Mouse (Mus musculus) midbrain, embryonic 16.5 days (tissue): ENCODE results near the gene Slc23a4. TPM values are rescaled to one million over a fixed set of nuclear protein-coding genes. Genes with fewer than 3 reads are reported as not detected.
A peak's percentile ranks its signal among the peaks of the same experiment; 100 is the strongest.

Experiments
- ATAC-seq: fragments of 200-750 bp; cut with Nextera tagmentation; 2 replicates; pipeline ENCODE4 v1.8.0; 2017; ENCODE audit warnings: moderate TSS enrichment
- H3K27ac ChIP-seq: fragments of 300-500 bp; sonication (generic); 2 replicates; pipeline ENCODE4 v1.5.1; 2014; ENCODE audit warnings: mild to moderate bottlenecking, low read length, mixed read lengths
- H3K27me3 ChIP-seq: fragments of 300-500 bp; sonication (generic); 2 replicates; pipeline ENCODE4 v1.6.1; 2014; ENCODE audit warnings: low read depth, low read length, mixed read lengths; ENCODE audit not compliant: control insufficient read depth, insufficient read depth
- H3K36me3 ChIP-seq: fragments of 300-500 bp; sonication (generic); 2 replicates; pipeline ENCODE4 v1.6.1; 2014; ENCODE audit warnings: mild to moderate bottlenecking, low read length, moderate library complexity, mixed read lengths; ENCODE audit not compliant: control insufficient read depth, insufficient read depth
- H3K4me1 ChIP-seq: fragments of 300-500 bp; sonication (generic); 2 replicates; pipeline ENCODE4 v1.6.1; 2014; ENCODE audit warnings: mild to moderate bottlenecking, low read length, mixed read lengths; ENCODE audit not compliant: control insufficient read depth, insufficient read depth
- H3K4me2 ChIP-seq: fragments of 300-500 bp; sonication (generic); 2 replicates; pipeline ENCODE4 v1.6.1; 2014; ENCODE audit warnings: mild to moderate bottlenecking, low read length, mixed read lengths
- H3K4me3 ChIP-seq: fragments of 300-500 bp; sonication (generic); 2 replicates; pipeline ENCODE4 v1.5.1; 2014; ENCODE audit warnings: low read depth, mild to moderate bottlenecking, low read length, moderate library complexity, mixed read lengths
- H3K9ac ChIP-seq: fragments of 300-500 bp; sonication (generic); 2 replicates; pipeline ENCODE4 v1.6.1; 2014; ENCODE audit warnings: low read depth, low read length, mixed read lengths
- H3K9me3 ChIP-seq: fragments of 300-500 bp; sonication (generic); replicated peaks from 2 replicates; pipeline ENCODE4 v1.6.1; 2014; ENCODE audit warnings: mild to moderate bottlenecking, low read length, mixed read lengths; ENCODE audit not compliant: control insufficient read depth, poor library complexity, severe bottlenecking
- WGBS: fragments of 180-500 bp; shearing (Covaris S2); extraction: QIAGEN DNeasy Blood & Tissue Kit; methylation state at CpG from one replicate; pipeline ENCODE4 v1.1.7; 2014; 5-methylcytosine and 5-hydroxymethylcytosine counted together
- polyA plus RNA-seq: library from polyadenylated mRNA; unstranded; fragments of >200 nt; fragmentation: Nextera tagmentation; extraction: Ambion mirVana; gene quantifications from 2 replicates; pipeline ENCODE4 v1.2.1, GENCODE M21; 2015

The Slc23a4 gene
- polyA plus RNA-seq, 1 experiment from 2014 or later = 0.92 TPM

DNA sequence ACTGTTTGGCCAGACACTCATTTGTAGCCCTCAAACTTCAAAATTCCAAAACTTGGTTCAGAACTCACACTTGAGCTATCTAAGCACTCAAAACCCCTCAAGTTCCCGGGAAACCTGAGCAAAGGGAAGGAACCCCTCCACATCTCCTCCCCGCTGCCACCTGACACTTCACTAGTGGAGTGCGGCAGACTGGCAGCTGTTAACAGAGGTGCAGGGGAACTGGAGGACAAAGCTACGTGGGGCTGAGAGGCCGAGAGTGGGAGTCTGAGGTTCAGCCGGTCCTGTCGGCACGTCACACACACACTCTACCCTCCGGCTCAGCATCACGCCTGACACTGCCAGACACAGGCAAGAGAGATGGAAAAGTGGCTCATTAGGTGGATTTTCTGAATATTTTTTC is 84.4 kb downstream of the Slc23a4 start:
- no peaks in the 10 kb centered on the region for H3K4me1 ChIP-seq
- H3K4me3 ChIP-seq = no peak overlapping the region
- 90% methylated on average over 10 of the region's 10 CpGs for WGBS
- no peak for ATAC-seq
- H3K36me3 ChIP-seq = peaks cover 16% of the 10 kb centered on the region
- H3K27me3 ChIP-seq = no peaks in the 10 kb centered on the region
- H3K9me3 ChIP-seq = no peaks in the 10 kb centered on the region
- no peak overlapping the region for H3K4me2 ChIP-seq
- no peak overlapping the region for H3K27ac ChIP-seq
- H3K9ac ChIP-seq = no peak overlapping the region

DNA sequence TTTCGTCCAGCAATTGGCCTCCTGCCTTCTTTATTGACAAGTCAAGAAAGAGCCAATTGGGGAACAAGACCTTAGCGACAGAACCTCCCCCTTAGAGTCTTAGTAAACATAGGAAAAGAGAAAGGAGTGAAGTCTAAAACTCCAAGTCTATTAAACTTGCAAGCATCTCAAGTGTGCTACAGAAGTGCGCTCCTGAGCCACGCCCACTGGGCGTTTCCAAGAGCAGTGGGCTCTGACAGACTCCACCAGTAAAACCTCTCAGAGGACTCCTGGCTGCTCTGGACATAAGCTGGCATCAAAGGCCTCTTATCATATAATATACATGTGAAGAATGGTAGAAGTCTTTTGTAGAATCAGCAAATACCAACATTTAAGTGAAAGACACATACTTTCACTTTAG is 84.8 kb downstream of the Slc23a4 start:
- Histone ChIP-seq H3K4me1 (no peaks in the 10 kb centered on the region), H3K36me3 (peaks cover 16% of the 10 kb centered on the region), H3K4me2 (no peak overlapping the region), H3K9ac (no peak overlapping the region), H3K4me3 (no peak overlapping the region), H3K27me3 (no peaks in the 10 kb centered on the region), H3K9me3 (no peaks in the 10 kb centered on the region), H3K27ac (no peak overlapping the region)
- ATAC-seq = no peak
- WGBS = 82% methylated on average over 5 of the region's 5 CpGs

DNA sequence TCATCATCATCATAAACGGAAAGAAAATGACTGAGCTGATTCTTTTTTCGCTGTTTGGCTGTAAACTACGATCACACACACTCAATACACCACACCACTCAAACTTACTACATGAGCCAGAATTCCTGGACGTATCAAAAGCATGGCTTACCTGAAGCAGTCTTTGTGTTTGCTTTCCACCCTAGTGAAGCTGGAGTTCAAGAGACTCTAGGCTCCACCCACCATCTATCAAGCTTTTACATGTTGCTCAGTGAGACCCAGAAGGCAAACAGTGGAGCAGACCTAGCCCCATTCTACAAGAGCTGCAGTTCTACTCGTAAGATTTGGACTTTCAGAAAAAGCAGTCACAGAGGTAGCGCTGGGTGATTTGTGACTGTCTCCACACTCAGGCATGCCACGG is 85.6 kb downstream of the Slc23a4 start:
- no peaks in the 10 kb centered on the region for H3K9me3 ChIP-seq
- ATAC-seq = no peak
- no peak overlapping the region for H3K27ac ChIP-seq
- H3K4me1 ChIP-seq = no peaks in the 10 kb centered on the region
- peaks cover 20% of the 10 kb centered on the region for H3K36me3 ChIP-seq
- H3K4me3 ChIP-seq = no peak overlapping the region
- no peaks in the 10 kb centered on the region for H3K27me3 ChIP-seq
- 92% methylated on average over 7 of the region's 7 CpGs for WGBS
- no peak overlapping the region for H3K4me2 ChIP-seq
- H3K9ac ChIP-seq = no peak overlapping the region

DNA sequence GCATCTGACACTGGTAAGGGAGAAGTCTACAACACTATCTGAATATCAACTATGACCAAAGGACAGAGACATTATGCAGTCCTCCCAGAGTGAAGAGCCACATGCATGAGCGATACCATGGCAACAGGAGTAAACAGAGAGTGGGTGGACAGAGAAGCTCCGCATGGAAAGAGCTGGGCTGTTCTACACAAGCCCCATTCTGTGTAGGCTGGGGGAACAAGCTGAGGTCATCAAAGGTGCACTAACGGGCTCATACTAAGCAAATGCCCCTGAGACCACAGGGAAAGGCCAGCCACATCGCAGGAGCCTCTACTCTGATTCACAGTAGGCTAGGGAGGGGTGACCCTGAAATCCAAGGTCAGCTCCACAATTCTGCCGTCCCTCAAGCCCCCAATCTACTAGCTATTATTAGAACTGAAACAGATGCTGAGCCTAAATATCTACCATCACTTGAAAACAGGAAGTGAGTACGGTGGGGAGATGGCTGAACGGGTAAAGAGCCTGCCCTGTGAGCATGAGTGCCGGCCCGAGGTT is 86.2 kb downstream of the Slc23a4 start:
- Histone ChIP-seq H3K4me3 (no peak overlapping the region), H3K27ac (no peak overlapping the region), H3K4me1 (no peaks in the 10 kb centered on the region), H3K36me3 (peaks cover 20% of the 10 kb centered on the region), H3K4me2 (no peak overlapping the region), H3K9me3 (no peaks in the 10 kb centered on the region), H3K27me3 (no peaks in the 10 kb centered on the region), H3K9ac (no peak overlapping the region)
- ATAC-seq = no peak
- 67% methylated on average over 9 of the region's 9 CpGs for WGBS

DNA sequence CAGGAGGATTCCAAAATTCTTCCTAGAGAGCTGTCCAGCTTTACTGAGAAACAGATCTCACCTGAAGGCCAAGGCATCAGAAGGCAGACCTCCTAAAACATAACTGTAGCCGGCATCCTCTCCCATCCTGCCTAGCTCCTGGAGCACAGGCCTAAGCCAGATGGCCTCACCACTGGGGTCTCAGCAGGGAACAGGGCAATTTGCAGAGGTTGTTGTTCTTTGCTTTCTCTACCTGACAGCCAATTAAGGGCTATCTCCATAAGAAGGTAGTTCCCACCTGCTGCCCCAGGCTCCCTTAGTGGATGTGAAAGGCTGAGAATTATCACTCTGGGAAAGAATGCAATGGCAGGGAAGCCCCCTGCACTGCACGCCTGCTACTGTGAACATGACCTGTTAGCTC is 87.2 kb downstream of the Slc23a4 start:
- H3K36me3 ChIP-seq = peaks cover 20% of the 10 kb centered on the region
- no peak overlapping the region for H3K4me2 ChIP-seq
- WGBS = 72% methylated on average over 2 of the region's 2 CpGs
- no peak for ATAC-seq
- no peaks in the 10 kb centered on the region for H3K9me3 ChIP-seq
- H3K9ac ChIP-seq = no peak overlapping the region
- no peak overlapping the region for H3K4me3 ChIP-seq
- no peaks in the 10 kb centered on the region for H3K27me3 ChIP-seq
- no peaks in the 10 kb centered on the region for H3K4me1 ChIP-seq
- no peak overlapping the region for H3K27ac ChIP-seq

DNA sequence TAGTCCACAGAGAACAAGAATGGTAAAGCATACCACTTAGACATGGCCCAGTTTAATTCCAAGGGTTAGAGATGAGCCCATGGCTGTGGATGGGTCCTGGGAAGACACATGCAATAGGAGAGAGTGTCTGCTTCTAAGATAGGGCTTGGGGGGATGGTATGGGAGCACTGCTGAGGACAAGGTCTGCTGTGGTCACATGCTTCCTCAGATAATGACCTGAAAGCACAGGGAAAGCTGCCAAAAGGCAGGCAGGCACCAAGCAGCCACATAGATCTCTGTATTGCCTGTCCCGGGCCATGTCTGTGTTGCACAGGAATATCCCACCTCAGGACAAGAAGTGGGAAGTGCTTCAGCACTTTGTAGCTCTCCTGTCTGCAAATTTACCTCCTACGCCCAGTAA is 89.1 kb downstream of the Slc23a4 start:
- peaks cover 21% of the 10 kb centered on the region for H3K36me3 ChIP-seq
- 0 out of 2 replicates have a peak, but pooled peaks have one; percentile 36 for ATAC-seq

DNA sequence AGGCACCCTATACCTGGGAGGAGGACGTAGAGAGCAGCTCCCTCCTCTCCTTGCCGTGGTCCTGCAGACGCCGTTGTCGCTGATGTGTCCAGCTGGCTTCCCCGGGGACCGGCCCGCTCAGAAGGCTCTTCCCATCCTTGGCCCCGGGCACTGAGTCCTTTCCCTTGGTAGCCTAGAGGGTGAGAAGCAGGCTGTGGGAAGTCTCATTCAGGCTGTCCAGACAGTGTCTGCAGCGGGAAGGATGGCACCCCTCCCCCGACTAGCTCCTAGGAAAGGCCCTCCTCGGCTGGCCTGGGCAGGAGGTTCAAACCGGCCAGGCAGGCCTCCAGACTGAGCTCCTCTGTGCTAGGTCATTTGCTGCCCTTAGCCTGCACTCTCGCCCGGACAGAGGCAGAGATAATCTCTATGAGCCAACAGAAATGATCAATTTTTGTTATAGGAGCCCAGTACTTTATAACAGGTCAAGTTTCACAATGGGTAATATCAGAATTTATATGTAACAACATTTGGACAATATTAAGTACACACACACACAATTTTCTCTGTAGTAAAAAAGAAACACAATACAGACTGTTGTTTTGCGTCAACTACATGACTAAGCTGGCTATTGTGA is 91.9 kb downstream of the Slc23a4 start:
- no peak overlapping the region for H3K9ac ChIP-seq
- H3K4me3 ChIP-seq = no peak overlapping the region
- no peak overlapping the region for H3K4me2 ChIP-seq
- ATAC-seq = no peak
- H3K27ac ChIP-seq = no peak overlapping the region
- H3K36me3 ChIP-seq = peaks cover 31% of the 10 kb centered on the region
- WGBS = 51% methylated on average over 16 of the region's 16 CpGs
- no peaks in the 10 kb centered on the region for H3K9me3 ChIP-seq
- no peaks in the 10 kb centered on the region for H3K27me3 ChIP-seq
- no peaks in the 10 kb centered on the region for H3K4me1 ChIP-seq

More for the DNA sequence above, 89.1 kb downstream of the Slc23a4 start:
- Histone ChIP-seq H3K27me3 (no peaks in the 10 kb centered on the region), H3K9me3 (no peaks in the 10 kb centered on the region), H3K4me3 (no peak overlapping the region), H3K4me1 (no peaks in the 10 kb centered on the region), H3K4me2 (no peak overlapping the region), H3K9ac (no peak overlapping the region), H3K27ac (no peak overlapping the region)
- 100% methylated on average over 2 of the region's 2 CpGs for WGBS

GRCm38 (mm10) chr6:34895569-34895968 is 92.6 kb downstream of the Slc23a4 start:
- Histone ChIP-seq H3K9ac (no peak overlapping the region), H3K4me1 (no peaks in the 10 kb centered on the region), H3K36me3 (peaks cover 36% of the 10 kb centered on the region), H3K27ac (no peak overlapping the region), H3K4me2 (no peak overlapping the region), H3K4me3 (no peak overlapping the region), H3K9me3 (no peaks in the 10 kb centered on the region), H3K27me3 (no peaks in the 10 kb centered on the region)
- ATAC-seq = no peak
- WGBS = 88% methylated on average over 7 of the region's 7 CpGs
